Mouse (Mus musculus) left cerebral cortex, adult 18-20 months (tissue): Measurements from ENCODE around the gene C130032M10Rik. TPM values are rescaled to one million over a fixed set of nuclear protein-coding genes. Genes with fewer than 3 reads are reported as not detected.

Source experiments
- DNase-seq, 2 experiments: peaks; one replicate each; pipeline ENCODE4 v3.0.0; 2021 to 2022; ENCODE audit warnings: low spot score in 2 of 2, mixed read lengths in 1 of 2
- total RNA-seq, 2 experiments: library from RNA; stranded (reverse); gene quantifications; 2 replicates each; pipeline ENCODE4 v1.2.3; 2021

Gene C130032M10Rik
- total RNA-seq, 2 experiments from 2014 or later: not detected

DNA sequence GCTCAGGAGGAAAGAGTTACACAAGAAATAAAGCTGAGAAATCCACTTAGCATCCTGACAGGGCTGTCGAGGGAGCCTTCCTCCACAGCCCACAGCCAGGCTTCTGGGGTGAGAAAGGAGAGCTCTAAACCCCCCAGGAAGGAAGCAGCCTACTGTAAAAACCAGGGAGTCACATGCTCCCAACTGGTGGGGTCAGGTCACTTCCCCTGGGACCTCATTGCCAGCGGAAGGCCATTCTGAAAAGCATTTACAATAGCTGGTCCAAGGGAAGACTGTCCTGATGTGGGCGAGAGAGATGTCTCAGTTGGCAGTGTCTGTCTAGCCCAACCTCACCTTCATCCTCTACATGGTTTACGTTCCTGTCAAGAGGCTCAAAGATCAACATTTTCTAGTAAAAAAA is 33.0 kb downstream of the C130032M10Rik start:
- no peak for DNase-seq

DNA sequence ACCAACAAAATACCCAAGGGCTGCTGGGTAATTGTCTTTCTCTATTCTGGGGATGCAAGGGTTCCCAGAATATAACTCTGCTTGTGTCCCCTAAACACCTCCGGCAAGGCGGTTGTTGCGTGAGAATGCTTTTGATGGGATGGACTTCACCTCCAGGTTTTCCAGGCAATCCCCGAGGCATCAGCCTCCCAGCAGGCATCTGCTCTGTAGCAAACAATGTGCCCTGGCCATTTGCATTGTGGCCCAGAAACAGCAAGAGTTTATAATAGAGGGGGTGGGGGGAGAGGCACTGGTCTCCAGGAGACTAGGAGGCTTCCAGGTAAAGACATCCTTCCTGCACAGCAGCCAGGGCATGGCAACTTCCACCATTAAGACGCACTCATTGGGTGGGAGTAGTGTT is 33.6 kb downstream of the C130032M10Rik start:
- no peak for DNase-seq

DNA sequence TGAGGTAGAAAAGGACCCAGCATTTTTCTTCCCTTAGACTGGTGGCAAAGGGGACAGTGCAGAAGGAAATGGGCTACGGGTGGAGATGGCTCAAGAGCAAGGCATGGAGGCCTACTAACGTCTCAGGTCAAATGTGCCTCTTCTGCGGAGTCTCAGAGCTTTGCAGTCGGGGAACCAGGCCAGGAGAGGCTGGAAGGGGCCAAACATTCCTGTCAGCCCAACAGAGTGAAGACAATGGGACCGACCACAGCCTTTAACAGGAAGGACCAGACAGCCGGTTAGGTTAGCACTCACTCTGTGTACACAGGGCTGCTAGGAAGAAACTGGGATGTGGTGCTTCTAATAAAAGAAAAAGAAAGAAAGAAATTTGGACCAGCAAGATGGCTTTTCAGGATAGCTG is 34.5 kb downstream of the C130032M10Rik start:
- no peak for DNase-seq

DNA sequence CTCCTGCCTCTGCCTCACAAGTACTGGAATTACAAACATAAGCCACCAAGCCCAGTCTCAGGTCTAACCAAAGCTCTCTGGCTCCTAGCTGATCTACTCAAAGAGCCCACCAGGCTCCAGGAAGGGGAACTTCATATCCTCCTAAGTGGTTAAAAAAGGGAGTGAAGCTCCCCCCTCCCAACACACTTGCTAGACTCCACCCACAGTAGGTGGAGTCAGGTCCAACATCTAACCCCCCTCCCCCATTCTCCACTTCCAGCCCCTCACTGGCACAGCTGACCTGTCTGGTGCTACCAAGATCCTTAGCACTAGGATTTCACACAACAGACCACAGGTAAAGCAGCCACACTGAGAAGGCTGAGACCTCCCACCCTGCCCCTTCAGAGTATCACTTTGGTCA is 38.3 kb downstream of the C130032M10Rik start:
- DNase-seq: no peak

DNA sequence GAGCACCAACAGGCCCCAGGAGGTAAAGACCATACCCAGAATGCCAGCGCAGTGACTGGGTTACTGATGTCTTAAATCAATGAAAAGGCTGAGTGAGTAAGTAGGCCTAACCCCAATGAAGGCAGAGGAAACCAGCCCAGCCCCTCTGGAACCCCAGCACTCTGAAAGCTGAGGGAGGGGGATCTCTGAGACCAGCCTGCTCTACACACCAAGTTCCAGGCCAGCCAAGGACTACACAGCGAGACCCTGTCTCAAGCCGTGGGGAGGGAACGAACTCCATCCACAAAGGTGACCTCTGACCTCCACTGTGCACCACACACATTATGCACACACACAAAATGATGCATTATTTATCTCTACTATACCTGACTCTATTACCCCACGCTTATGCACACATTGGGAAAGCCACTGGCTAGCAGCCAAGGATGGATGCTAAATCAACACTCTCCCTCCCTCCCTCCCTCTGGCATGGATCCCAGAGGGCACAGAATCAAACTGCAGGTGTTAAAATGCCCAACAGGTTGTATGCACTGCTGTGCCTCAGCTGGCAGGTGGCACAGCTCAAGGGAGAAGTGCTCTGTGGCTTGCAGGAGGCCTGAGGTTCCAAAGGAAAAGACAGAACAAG is 39.0 kb downstream of the C130032M10Rik start:
- no peak for DNase-seq

- DNase-seq: no peak
Observed at GRCm38 (mm10) chr9:114556276-114556855, 40.9 kb downstream of the C130032M10Rik start.

GRCm38 (mm10) chr9:114557086-114557485 is 41.6 kb downstream of the C130032M10Rik start:
- no peak for DNase-seq

GRCm38 (mm10) chr9:114560141-114560540 is 44.6 kb downstream of the C130032M10Rik start:
- DNase-seq: no peak

DNA sequence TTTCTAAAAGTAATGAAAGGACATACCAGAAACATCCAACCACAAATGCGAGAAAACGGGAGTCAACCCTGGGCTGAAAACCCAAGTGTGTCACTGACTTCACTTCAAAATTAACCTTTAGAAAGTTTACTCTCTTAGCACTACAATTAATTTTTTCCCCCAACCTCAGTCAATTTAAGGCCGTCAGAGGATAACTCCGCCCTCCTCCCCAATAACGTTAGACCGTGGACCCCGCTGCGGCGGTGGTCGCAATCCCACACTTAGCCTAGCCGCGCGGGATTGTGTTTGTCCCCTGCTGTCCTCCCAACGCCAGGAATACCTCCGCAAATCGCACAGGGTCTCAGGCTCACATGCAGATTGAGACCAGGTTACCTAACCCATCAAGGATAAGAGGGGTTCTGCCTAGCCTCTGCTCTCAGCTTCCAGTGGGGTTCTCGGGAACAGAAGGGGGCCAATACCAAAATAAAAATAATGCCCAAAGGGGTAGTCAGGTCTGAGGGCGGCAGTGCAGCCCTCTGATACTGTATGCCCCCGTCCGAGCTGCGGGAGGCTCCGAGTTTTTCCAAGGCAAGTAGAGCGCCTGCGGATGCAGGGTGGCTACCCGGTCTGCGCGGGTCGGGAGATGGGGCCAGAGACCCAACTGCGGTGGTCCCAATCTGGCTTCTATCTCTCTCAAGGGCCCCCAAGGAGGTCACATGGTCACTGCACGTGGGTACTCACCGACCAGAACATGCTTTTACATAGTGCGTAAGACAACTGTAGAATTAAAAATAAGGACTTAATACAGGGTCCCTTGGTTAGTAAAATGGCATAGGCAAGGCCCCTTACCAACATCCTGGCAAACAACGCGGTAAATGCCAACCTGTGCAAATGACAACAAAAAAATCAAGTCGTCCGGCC is 45.5 kb downstream of the C130032M10Rik start:
- DNase-seq: no peak

- DNase-seq: no peak
Observed at GRCm38 (mm10) chr9:114561671-114561971, 46.1 kb downstream of the C130032M10Rik start.

DNA sequence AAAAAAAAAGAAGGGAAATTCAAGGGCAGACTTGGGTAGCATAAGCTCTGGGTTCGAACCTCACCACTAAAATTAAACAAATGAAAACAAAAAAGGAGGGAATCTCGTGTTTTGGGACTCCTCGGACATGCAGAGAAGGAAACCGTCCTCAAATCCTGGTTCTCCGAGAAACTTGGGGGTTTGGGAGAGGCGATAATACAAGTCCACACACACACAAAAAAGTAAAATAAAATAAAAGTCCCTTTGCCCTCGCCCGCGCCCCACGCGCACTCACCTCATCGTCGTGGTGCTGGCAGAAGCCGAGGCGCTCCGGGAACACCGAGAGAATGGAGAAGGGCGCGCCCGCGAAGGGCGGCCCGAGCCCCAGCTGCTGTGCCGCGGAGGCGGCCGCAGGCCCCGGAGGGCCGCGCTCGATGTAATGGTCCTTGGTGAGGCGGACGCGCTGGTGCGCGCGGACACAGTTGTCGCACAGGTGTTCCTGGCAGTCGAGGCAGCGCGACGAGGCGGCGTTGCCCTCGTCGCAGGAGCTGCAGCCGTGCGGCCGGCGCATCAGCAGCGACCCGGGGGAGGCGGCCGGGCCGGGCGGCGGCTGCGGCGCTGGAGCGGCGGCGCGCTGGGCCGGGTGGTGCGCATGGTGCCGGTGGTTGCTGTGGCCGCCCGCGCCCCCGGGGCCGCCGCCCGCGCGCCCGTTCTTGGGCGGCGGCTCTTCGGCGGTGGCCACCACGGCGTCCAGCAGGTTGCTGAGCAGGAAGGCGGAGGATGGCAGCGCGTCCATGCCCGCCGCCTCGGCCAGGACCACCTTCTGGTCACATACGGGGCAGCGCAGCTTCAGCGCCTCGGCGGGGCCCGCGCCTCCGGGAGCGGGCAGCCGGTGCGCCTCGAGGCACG is 46.8 kb downstream of the C130032M10Rik start:
- DNase-seq: no peak

- peak in 1 of 2 experiments; percentile 15 for DNase-seq
Observed at GRCm38 (mm10) chr9:114562919-114563751, 47.6 kb downstream of the C130032M10Rik start.

- peak; percentile 9 to 43 for DNase-seq
Observed at GRCm38 (mm10) chr9:114563761-114564606, 48.5 kb downstream of the C130032M10Rik start, which contains the start of gene Trim71. Trim71 (minus strand) TSS chr9:114564369.

- DNase-seq: no peak
Observed at GRCm38 (mm10) chr9:114564667-114565066, 49.2 kb downstream of the C130032M10Rik start.

Other genes with a start within 250 kb of the C130032M10Rik start
- gene Bcl2a1c, start 185.6 kb upstream of the C130032M10Rik start, total RNA-seq: not detected
- 1 to 10 TPM; 5.7 to 6.6 TPM for gene Crtap, start 125.0 kb upstream of the C130032M10Rik start, total RNA-seq
- 10 to 100 TPM; 23.3 to 25.5 TPM for gene Glb1, start 114.6 kb upstream of the C130032M10Rik start, total RNA-seq
- 10 to 100 TPM; 12.9 to 13.4 TPM for gene Tmppe, start 114.6 kb upstream of the C130032M10Rik start, total RNA-seq
- gene Ccr4, start 10.8 kb upstream of the C130032M10Rik start, total RNA-seq: not detected
- under 1 TPM; 0.84 to 0.95 TPM for gene Trim71, start 48.7 kb downstream of the C130032M10Rik start, total RNA-seq
- 10 to 100 TPM; 45.2 to 45.3 TPM for gene Cnot10, start 124.5 kb downstream of the C130032M10Rik start, total RNA-seq
- gene Dync1li1, start 173.1 kb downstream of the C130032M10Rik start, total RNA-seq: 10 to 100 TPM; 93.8 to 96.2 TPM
- gene Cmtm6, start 215.4 kb downstream of the C130032M10Rik start, total RNA-seq: 10 to 100 TPM; 20.2 to 23.7 TPM